Mouse (Mus musculus): ENCODE data around the gene Abhd12. TPM values are rescaled to one million over a fixed set of nuclear protein-coding genes. Genes with fewer than 3 reads are reported as not detected.
"Not testable (repeated sequence)": the region's sequence is repeated elsewhere in the genome, so short reads cannot be mapped to it uniquely, and the experiment has no call there.

Gene Abhd12
- total RNA-seq (2014; fragmentation: Nextera tagmentation) (24.8 and 38.0 TPM in 2 replicates), total RNA-seq (2017) (40.4 and 78.7 TPM in 2 replicates)

DNA sequence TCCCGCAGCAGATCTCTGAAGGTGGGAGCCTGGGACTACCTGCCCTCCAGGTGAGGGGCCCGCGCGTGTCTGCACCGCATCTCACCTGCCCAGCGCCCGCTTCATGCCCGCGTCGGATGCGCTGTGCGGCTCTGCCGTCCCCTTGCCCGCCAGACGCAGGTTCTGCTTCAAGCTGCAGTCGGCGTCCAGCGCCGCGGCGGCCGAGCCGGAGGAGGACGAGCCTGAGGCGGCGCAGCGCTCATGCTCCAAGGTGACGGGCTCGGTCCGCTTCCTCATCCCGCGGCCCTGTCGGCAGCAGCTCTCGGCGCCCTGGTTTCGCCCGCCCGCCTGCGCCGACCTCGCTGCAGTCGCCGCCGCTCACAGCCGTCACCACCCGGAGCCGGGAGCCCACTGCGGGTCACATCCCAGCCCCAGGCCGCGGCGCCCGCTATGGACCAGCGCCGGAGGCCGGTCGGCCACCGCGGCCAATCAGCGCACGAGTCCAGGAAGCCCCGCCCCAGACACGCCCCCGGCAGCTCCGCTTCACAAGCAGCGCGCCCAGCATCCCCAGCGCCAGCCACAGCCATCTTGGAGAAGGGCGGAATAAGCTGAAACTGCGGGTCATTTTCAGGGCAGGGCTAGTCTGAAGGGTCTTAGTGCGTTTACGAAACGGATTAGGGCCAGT, at the start of gene Abhd12:
Gene Abhd12 (minus strand): TSS at position 470 of the 664 bp plus-strand sequence.
- ATAC-seq (replicated peaks; ENCODE audit: poor library complexity, severe bottlenecking), result peak; percentile 89

DNA sequence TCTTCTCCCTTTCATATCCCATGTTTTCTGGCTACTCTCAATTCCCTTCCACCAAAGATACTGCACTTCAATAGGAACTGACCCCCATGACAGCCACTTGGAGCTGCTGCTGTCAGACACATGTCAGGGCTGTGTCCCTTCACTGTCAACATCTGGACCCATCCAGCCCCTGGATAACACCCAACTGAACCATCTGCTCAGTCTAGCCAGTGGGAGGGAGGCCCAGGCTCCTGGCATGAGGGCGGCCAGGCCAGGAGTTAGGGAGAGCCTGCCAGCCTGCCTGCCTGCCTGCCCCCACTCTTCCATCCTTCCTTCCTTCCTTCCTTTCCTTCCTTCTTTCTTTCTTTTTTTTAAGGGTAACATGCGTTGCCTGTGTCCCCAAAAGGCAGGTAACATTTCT, 46.7 kb upstream of the Abhd12 start:
- ATAC-seq (replicated peaks; ENCODE audit: poor library complexity, severe bottlenecking), result no peak

DNA sequence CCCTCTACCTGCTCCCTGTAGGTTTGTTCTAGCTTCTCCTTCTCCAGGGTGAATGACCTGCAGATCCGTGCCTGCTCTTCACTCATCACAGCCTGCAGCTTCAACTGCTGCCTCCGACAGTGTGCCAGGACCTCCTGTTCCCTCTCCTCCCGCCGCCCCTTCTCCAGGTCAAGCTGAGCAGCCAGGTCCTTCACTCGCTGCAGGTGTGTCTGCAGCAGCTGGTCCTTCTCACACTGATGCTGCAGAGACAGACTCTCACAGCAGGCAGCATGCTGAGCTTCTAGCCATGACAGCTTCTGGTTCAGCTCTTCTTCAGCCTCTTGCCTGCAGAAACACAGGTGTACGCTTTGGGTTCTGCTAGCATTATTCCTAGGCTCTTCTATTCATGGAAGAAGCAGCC, 45.5 kb upstream of the Abhd12 start:
- ATAC-seq (replicated peaks; ENCODE audit: poor library complexity, severe bottlenecking), result no peak; the same call in 1 of the 2 replicates

DNA sequence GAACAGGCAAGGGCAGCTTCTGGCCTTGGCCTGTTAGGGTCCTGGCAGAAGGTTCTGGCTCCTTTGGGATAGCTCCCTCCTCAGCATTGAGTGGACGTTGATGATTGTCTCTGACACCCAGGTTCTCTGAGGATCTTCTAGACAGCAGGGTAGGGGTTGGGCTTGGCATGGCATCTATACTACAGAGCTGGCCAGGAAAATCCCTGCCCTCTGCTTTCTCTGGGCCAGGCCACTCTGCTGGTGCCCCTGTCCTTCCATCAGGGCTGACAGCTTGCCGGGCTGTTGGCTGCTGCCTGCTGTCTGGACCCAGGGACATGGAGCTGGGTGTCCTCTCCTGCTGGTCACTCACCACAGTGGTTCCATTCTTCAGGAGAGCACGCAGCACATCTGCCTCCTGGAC, 45.1 kb upstream of the Abhd12 start:
- ATAC-seq (replicated peaks; ENCODE audit: poor library complexity, severe bottlenecking), result 0 out of 2 replicates have a peak, but pooled peaks have one; percentile 11

DNA sequence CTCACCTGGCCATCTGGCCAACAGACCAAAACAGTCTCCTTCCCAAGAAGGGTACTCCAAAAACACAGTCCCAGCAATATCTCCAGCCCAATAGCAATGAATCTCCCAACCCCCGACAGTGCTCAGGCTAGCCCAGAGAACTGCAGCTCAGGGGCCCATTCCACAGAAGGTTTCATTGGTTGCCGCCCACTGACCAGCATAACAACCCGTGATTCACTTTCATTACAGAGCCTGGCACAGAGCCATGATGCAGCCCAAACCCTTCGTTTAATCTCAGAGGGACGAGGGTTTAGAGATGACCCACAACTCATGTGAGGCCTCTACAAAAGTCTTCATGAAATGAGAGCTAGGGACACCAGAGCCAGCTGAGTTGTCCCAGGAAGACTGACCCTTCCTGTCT, 44.2 kb upstream of the Abhd12 start:
- no peak for ATAC-seq (replicated peaks; ENCODE audit: poor library complexity, severe bottlenecking)

DNA sequence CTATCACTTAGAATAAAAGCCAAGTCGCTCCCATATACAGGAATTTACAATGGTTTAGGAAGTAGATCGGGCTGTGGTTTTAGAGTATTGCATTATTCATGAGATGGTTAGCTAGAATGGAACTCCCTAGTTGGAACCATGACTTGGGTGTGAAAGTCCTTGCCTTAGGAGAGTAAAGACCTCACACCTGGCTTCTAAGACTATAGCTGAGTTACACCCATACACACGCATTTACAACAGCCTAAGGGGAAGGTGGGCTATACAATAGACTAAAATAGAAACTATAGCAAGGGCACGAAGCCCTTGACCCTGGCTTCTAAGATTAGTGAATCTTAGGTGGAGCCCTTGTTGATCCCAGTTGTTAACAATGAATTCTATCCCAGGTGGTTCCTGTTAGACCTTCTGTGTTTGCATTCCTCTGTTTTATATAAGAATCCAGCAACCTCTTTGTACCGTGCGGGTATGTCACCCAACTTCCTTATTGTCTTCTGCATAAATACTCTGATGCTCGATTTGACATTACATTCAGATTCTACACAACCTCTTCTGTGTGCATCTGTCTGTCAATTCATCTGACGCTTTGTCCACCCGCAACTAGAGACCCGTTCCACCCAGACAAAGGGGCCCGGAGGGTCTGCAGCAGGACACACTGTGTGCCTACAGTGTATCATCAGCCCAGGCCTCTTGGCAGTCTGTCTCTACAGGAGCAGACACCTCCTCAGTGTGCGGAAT, 43.5 kb upstream of the Abhd12 start:
- not testable (repeated sequence) for ATAC-seq (replicated peaks; ENCODE audit: poor library complexity, severe bottlenecking)

DNA sequence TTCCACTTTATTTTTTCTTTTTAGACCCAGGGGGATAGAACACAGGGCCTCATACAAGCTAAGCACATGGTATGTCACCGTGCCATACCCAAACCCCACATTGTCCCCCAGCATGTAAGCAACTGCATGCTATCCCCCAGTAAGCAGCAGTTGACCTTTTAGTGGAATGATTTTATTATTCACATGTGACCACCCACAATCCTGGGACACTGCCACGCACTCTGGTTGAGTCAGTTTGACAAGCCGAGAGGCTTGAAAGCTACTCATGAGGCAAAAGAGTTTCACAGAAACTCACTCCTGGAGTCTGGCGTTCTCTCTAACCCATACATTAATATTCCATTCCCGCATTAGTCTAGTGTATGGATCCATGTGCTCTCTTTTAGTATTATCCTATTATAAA, 42.8 kb upstream of the Abhd12 start:
- ATAC-seq (replicated peaks; ENCODE audit: poor library complexity, severe bottlenecking), result not testable (repeated sequence)

DNA sequence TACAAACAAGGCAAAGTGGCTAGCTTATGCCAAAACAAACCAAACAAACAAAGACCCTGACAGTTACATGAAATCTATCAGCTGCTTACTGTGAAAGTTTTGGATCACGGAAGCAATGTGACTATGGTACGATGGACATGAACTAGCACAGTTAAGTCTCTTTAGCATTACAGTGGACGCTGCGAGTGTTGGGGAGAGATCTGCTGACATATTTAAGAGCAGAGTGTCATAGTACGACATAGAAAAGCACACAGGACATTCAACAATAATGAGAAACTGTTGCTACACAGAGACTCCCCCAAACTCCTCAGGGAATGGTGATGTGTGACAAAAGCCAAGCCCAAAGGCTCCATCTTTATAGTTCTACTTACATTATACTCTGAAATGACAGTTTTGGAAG, 39.5 kb upstream of the Abhd12 start:
- ATAC-seq (replicated peaks; ENCODE audit: poor library complexity, severe bottlenecking), result no peak

DNA sequence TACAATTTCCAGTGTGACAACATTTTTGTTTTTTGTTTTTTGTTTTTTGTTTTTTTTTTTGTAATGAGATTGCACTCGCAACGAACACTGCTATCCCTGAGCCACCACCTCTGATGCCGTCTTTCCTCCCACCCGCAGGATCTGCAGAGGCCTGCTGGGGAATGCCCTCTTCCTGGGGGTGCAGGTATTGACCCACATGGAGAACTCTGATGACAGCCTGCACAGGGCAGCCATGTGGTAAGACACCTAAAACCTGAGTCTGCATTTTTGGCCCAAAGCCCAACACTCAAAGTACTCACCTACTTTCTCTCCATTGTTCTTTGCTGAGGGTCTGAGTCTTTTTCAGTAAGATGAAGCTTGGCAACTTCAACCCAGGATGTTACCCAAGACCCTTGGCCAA, 30.1 kb upstream of the Abhd12 start:
- no peak for ATAC-seq (replicated peaks; ENCODE audit: poor library complexity, severe bottlenecking)

DNA sequence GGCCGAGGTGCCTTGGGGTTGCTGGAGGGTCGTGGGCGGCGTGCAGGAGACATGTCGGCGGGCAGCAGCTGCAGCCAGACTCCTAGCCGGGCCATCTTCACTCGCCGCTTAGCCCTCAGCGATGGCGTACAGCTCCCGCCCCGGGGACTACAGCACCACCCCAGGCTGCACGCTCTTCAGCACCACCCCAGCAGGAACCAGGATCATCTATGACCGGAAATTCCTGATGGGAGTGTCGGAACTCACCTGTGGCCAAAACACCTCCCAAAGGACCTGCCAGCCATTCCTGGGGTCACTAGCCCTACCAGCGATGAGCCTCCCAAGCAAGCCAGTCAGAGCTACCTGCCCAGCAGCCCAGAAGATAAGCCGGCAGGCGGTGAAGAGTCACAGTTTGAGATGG, 28.9 kb upstream of the Abhd12 start:
- peak; percentile 53 for ATAC-seq (replicated peaks; ENCODE audit: poor library complexity, severe bottlenecking)

DNA sequence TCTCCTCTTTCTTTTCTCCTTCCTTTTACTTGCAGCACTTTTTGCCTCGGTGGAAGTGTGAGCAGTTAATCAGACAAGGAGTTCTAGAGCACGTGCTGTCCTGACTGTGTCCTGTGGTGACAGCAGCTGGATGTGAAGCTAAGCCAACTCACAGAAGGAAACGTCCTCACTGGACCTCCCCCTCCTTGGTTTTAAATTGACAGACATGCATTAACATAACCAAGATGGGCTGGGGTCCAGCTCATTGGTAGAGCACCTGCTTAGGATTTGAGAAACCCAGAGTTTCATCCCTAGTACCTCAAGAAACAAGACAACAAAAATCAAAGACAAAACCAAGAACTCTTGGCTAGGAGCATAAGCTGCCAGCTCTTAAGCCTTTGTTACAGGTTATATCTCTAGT, 26.3 kb upstream of the Abhd12 start:
- ATAC-seq (replicated peaks; ENCODE audit: poor library complexity, severe bottlenecking), result no peak

DNA sequence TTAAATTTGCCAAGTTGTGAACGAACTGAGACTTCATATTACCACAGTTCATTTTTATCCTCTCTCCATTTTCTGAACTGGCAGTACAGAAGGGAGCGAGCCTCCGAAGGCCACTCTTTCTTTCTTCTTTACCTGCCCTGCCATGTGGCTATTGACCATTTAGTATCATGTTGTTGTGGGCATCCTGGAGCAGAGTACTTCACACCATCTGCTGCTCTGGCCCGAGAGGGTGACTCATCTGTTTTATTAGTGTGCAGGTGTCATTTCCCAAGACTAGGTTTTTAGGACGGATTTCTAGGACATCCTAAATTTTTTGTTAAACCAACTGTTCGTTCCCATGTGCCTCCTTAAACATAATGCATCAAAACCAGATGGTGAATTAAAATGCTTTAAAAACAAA, 24.6 kb upstream of the Abhd12 start:
- no peak for ATAC-seq (replicated peaks; ENCODE audit: poor library complexity, severe bottlenecking)

DNA sequence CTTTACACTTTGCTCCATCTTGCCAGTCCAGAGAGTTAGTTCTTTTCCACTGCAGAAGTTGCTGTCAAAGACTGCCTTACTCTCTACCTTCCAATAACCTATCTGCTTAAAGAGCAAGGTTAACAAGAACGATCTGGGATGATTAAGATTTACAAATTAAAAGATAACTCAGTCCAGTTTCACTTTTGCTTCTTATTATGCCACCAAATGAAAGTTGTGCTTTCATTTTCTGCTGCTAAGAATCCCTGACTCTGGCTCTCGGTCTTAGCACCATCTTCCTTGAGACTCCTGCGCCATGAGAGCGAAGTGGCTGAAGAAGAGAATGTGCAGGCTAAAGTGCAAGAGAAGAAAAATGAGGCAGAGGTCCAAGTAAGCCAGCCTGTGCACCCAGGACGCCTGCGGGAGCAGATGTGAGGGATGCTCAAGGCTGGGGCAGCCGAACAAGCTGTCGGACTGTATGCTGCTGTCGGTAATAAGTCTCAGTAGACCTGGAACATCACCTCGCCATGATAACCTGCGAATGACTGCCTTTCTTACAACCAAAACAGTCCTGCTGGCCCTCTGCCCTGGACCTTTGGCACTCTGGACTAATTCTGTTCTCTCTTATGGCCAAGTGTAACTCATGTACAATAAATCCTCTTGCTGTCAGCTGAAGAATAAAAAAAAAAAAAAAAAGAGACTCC, 22.6 kb upstream of the Abhd12 start:
- no peak for ATAC-seq (replicated peaks; ENCODE audit: poor library complexity, severe bottlenecking)

DNA sequence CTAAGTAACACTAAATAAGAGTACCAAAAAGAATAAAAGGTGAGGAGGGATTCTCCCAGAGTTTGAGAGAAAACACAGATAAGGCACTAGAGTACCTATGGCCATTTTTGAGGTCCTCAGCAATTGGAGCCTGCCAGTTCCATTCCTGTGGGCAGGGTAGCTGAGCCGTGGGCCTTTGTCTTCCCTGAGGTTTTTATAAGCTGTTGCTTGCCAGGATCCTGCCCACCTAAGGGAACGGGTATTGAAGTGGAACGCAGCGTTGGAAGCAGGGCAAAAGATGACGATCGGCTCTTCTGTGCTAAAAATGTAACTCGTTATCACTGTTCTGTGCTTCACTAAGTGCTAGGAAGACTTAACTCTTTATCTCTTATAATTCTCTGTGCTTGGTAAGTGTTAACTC, 19.0 kb upstream of the Abhd12 start:
- no peak for ATAC-seq (replicated peaks; ENCODE audit: poor library complexity, severe bottlenecking)

DNA sequence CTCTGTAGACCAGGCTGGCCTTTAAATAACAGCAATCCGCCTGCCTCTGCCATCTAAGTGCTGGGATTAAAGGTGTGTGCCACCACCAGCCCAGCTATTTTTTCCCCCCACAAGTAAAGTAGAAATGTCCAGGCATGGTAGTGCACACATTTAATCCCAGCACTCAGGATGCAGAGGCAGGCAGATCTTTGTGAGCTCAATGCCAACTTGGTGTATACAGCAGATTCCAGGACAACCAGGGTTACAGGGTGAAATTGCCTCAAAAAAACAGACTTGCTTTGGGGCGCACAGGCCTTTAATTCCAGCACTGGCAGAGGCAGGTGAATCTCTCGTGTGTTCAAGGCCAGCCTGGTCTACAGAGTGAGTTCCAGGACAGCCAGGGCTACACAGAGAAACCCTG, 18.5 kb upstream of the Abhd12 start:
- ATAC-seq (replicated peaks; ENCODE audit: poor library complexity, severe bottlenecking), result no peak

DNA sequence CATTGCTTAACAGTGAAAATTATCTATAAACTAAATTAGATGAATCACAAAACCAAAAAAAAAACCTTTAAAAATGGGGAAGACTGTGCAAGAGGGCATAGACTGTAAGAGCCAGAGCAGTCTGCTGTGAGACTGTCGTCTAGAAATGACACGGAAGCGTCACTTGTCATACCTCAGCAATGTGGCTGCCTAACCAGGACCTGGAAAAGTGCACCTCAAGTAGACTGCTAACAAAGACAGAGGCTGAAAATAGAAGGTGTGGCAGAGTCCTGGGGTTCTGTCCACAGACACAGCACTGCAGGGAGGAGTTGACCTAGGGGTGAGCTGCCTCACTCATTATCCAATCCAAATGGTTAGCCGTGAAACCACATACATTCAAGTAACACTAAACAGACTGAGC, 17.6 kb upstream of the Abhd12 start:
- ATAC-seq (replicated peaks; ENCODE audit: poor library complexity, severe bottlenecking), result peak; percentile 57

DNA sequence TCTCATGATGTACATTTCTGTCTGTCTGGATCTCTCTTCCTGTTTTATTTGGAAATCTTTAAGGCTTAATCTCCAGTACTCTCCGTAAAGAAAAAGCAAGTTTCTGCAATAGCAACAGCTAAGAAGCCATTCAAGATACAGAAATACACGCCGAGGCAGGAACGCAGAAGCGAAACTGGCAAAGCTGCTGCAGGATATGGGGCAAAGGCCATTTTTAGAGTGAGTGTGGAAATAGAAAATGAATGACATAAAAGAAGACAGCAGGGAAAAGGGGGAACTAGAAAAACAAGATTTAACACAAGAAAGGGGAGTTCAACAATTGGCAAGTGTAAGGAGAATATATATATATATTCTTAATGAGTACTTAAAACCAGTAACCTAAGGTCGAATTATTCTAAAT, 17.2 kb upstream of the Abhd12 start:
- ATAC-seq (replicated peaks; ENCODE audit: poor library complexity, severe bottlenecking), result peak; percentile 95

DNA sequence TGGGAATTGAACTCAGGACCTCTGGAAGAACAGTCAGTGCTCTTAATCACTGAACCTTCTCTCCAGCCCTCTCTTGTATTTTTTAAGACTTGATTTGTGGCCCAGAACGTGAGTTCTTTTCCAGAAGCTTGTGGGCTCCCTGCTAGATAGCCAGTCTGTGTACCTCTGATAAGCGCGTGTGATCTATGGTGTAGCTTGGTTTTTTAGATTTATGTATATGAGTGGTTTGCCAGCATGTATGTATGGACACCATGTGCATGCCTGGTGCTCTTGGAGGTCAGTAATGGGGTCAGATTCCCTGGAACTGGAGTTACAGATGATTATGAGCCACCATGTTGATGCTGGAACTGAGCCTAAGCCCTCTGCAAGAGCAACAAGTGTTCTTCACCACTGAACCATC, 16.0 kb upstream of the Abhd12 start:
- ATAC-seq (replicated peaks; ENCODE audit: poor library complexity, severe bottlenecking), result no peak

DNA sequence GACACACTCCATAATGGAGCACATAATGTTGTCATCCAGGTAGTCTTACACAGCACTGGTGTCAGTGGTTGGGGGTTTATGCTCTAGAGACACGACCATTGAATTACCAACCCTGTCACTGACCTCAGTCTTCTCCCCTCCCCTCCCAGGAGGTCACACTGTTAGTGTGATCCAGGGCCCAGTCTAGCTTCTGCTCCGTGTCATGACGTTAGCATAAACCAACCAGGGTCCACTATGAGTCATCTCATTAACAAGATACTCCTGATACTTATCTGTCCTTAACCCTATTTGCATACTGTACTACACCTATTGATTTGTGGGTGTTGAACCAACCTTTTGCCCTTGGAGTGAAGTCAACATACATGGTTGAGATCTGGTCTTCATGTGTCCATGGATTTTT, 14.2 kb upstream of the Abhd12 start:
- no peak for ATAC-seq (replicated peaks; ENCODE audit: poor library complexity, severe bottlenecking)

DNA sequence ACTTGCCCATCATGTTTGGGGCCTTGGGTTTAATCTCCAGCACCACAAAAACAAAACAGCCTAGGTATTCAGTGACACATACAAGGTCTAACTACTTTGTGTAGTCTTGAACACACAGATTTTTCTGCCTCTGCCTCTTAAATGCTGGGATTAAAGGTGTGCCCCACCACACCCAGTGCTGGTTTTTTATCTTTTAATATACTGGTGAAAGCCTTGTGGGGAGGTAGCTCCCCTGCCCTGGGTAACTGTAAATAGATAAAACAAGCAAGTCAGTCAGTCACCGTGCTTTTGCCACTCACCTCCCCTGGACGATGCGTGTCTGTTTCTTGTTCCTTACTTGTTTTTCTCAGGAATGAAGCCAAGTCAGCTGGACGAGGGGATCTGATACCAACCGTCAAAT, 11.2 kb upstream of the Abhd12 start:
- ATAC-seq (replicated peaks; ENCODE audit: poor library complexity, severe bottlenecking), result no peak

DNA sequence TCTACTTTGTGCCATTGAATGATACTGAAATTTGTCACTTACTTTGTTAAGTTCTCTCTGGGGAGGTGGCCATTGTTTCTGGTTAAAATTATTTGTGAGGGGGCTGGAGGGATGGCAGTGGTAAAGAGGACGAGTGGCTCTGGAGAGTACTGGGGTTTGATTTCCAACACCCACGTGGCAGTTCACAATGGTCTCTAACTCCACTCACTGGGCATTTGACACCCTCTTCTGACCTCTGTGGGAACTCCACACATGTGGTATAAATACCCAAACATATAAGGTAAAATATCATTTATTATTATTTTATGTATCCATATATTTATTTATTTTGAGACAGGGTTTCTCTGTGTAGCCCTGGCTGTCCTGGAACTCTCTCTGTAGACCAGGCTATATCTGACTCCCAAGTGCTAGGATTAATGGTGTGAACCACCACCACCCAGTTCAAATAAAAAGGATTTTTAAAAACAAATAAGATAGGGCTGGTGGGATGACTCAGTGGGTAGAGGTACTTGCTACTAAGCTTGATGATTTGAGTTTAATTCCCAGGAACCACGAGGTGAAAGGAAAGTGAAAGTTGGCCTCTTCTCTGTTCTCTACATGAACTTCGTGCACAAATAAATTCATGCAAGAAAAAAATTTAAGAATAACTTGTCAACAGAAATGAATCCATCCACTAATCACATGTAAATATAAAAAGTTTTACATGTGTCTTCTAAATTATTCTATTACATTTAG, 10.4 kb upstream of the Abhd12 start:
- ATAC-seq (replicated peaks; ENCODE audit: poor library complexity, severe bottlenecking), result no peak
